14 mouse cellular contexts compared by ENCODE assay signal in the genomic region with DNA sequence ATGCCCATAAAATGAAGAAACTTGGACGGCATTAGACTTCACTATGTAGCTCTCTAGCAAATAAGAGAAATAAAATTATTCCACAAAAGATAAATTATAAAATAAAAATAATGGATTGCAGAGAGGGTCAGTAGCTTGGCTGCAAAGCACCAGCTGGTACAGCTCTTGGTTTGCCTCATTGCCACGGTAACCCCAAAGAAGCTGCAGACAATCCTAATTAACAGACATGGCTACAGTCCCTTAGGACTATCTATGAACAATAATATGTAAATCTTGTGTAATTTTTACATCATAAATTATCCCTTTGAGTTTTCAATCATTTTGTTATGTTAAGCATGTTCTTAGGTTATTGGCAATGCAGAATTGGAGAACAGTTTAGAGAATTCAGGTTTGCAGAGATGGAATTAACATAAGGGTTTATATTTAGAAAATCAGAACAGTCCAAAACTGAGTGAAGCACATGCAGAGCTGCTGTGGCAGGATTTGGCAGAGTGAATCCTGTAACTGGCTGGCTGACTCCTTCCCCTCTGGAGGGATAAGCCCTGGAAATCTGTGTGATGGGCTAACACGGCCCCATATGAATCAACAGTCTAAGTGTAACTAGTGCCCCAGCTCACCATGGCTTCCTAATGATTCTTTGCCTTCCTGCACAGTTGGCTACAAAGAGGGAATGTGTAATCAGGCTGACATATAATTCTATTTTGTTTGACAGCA.
A peak's percentile ranks its signal among the peaks of the same experiment; 100 is the strongest.
DNase-seq lines count a peak whose midpoint lies in the region; ATAC-seq and TF ChIP-seq lines count a peak whose summit lies in the region.
"Had no signal": no experiment of that assay in that cellular context is flagged by ENCODE, and none has a peak within 500 bp of the region (broad histone marks: within the 10 kb centered on the region; RNA-seq: fewer than 3 reads in every experiment).

No protein-coding gene starts in this region.

- H3K36me3 ChIP-seq in forebrain, embryonic 11.5 days (ENCODE audit: control insufficient read depth, insufficient read depth, low read length) = no peaks in the 10 kb centered on the region
- no peaks in the 10 kb centered on the region for H3K36me3 ChIP-seq in forebrain, embryonic 10.5 days (replicated peaks)
- H3K36me3 ChIP-seq in forebrain, postnatal 0 days (ENCODE audit: insufficient read depth) = no peaks in the 10 kb centered on the region
- H3K36me3 ChIP-seq in midbrain, embryonic 16.5 days (ENCODE audit: control insufficient read depth, insufficient read depth, low read length) = no peaks in the 10 kb centered on the region
- H3K36me3 ChIP-seq in intestine, postnatal 0 days (ENCODE audit: control insufficient read depth, insufficient read depth) = no peaks in the 10 kb centered on the region
- H3K36me3 ChIP-seq: heart, embryonic 15.5 days; limb, embryonic 15.5 days had no signal

- no peaks in the 10 kb centered on the region for H3K27me3 ChIP-seq in forebrain, embryonic 11.5 days (ENCODE audit: control insufficient read depth, insufficient read depth, low read length)
- no peaks in the 10 kb centered on the region for H3K27me3 ChIP-seq in forebrain, embryonic 10.5 days (ENCODE audit: poor library complexity, severe bottlenecking)
- no peaks in the 10 kb centered on the region for H3K27me3 ChIP-seq in forebrain, postnatal 0 days (ENCODE audit: insufficient read depth, low read length)
- H3K27me3 ChIP-seq in midbrain, embryonic 16.5 days (ENCODE audit: control insufficient read depth, insufficient read depth, low read depth, low read length) = no peaks in the 10 kb centered on the region
- H3K27me3 ChIP-seq in intestine, postnatal 0 days (replicated peaks; ENCODE audit: control insufficient read depth, insufficient read depth, low read length) = no peaks in the 10 kb centered on the region
- H3K27me3 ChIP-seq: heart, embryonic 15.5 days; limb, embryonic 15.5 days had no signal

- H3K27ac ChIP-seq in forebrain, embryonic 11.5 days (ENCODE audit: low read depth, low read length) = no peak overlapping the region
- H3K27ac ChIP-seq in forebrain, embryonic 10.5 days = no peak overlapping the region
- 0 out of 2 replicates have a peak overlapping the region, but pooled peaks have one; percentile 30 for H3K27ac ChIP-seq in forebrain, postnatal 0 days (ENCODE audit: low read depth, low read length)
- peak overlapping the region; percentile 33; the same call in 1 of the 2 replicates for H3K27ac ChIP-seq in midbrain, embryonic 16.5 days (ENCODE audit: low read length)
- no peak overlapping the region for H3K27ac ChIP-seq in intestine, postnatal 0 days (ENCODE audit: low read depth, low read length)
- H3K27ac ChIP-seq: heart, embryonic 15.5 days; limb, embryonic 15.5 days had no signal

- intact Hi-C loops in left cerebral cortex, postnatal 4 days (cut with DNase I) = no loop called here
- intact Hi-C loops in left cerebral cortex, postnatal 10 days (cut with DNase I) = no loop called here

- peak; percentile 80 for ATAC-seq in forebrain, embryonic 11.5 days (replicated peaks; ENCODE audit: low FRiP score)
- ATAC-seq in forebrain, postnatal 0 days = peak; percentile 64; the same call in 1 of the 2 replicates
- ATAC-seq in midbrain, embryonic 16.5 days = peak; percentile 88
- ATAC-seq in intestine, postnatal 0 days = no peak

- H3K9me3 ChIP-seq in forebrain, embryonic 11.5 days (ENCODE audit: control insufficient read depth, low read length) = no peaks in the 10 kb centered on the region
- H3K9me3 ChIP-seq in forebrain, embryonic 10.5 days = no peaks in the 10 kb centered on the region
- H3K9me3 ChIP-seq in forebrain, postnatal 0 days (ENCODE audit: low read length) = no peaks in the 10 kb centered on the region
- no peaks in the 10 kb centered on the region for H3K9me3 ChIP-seq in midbrain, embryonic 16.5 days (replicated peaks; ENCODE audit: control insufficient read depth, low read length, poor library complexity, severe bottlenecking)
- no peaks in the 10 kb centered on the region for H3K9me3 ChIP-seq in intestine, postnatal 0 days (ENCODE audit: control insufficient read depth)
- H3K9me3 ChIP-seq: heart, embryonic 15.5 days; limb, embryonic 15.5 days had no signal

- no peak overlapping the region for H3K9ac ChIP-seq in forebrain, embryonic 11.5 days (ENCODE audit: low read length)
- H3K9ac ChIP-seq in forebrain, postnatal 0 days = no peak overlapping the region
- no peak overlapping the region for H3K9ac ChIP-seq in midbrain, embryonic 16.5 days (ENCODE audit: low read depth, low read length)
- no peak overlapping the region for H3K9ac ChIP-seq in intestine, postnatal 0 days (ENCODE audit: low read depth, low read length)
- H3K9ac ChIP-seq: heart, embryonic 15.5 days; limb, embryonic 15.5 days; lung, embryonic 14.5 days had no signal

- no peak overlapping the region for H3K4me3 ChIP-seq in forebrain, embryonic 11.5 days (ENCODE audit: low read depth, low read length)
- no peak overlapping the region for H3K4me3 ChIP-seq in forebrain, embryonic 10.5 days
- H3K4me3 ChIP-seq in forebrain, postnatal 0 days (ENCODE audit: low read depth, low read length) = no peak overlapping the region
- no peak overlapping the region for H3K4me3 ChIP-seq in midbrain, embryonic 16.5 days (ENCODE audit: low read depth, low read length)
- H3K4me3 ChIP-seq in intestine, postnatal 0 days (ENCODE audit: low read depth, low read length) = no peak overlapping the region
- H3K4me3 ChIP-seq: heart, embryonic 15.5 days; limb, embryonic 15.5 days had no signal

- no peak overlapping the region for H3K4me2 ChIP-seq in forebrain, embryonic 11.5 days (ENCODE audit: low read depth, low read length, severe bottlenecking)
- no peak overlapping the region for H3K4me2 ChIP-seq in forebrain, postnatal 0 days (ENCODE audit: low read depth)
- no peak overlapping the region for H3K4me2 ChIP-seq in midbrain, embryonic 16.5 days (ENCODE audit: low read length)
- H3K4me2 ChIP-seq in intestine, postnatal 0 days (replicated peaks; ENCODE audit: low read depth) = no peak overlapping the region
- H3K4me2 ChIP-seq: heart, embryonic 15.5 days; limb, embryonic 15.5 days; lung, embryonic 14.5 days had no signal

- 75% methylated on average over 3 of the region's 3 CpGs for WGBS in forebrain, embryonic 11.5 days
- WGBS in forebrain, embryonic 10.5 days = 88% methylated on average over 3 of the region's 3 CpGs
- WGBS in forebrain, postnatal 0 days = 39% methylated on average over 3 of the region's 3 CpGs
- 45% methylated on average over 3 of the region's 3 CpGs for WGBS in midbrain, embryonic 16.5 days
- WGBS in intestine, postnatal 0 days = 75% methylated on average over 3 of the region's 3 CpGs

- DNase-seq in forebrain, embryonic 11.5 days (ENCODE audit: low spot score) = no peak
- no peak for DNase-seq in forebrain, embryonic 10.5 days (ENCODE audit: extremely low spot score, low spot score)
- peak; percentile 55 for DNase-seq in left cerebral cortex, postnatal 4 days
- no peak for DNase-seq in left cerebral cortex, postnatal 10 days (ENCODE audit: extremely low spot score in 1 of 2, low spot score in 2 of 2)
- DNase-seq in forebrain, postnatal 0 days = peak; percentile 50
- DNase-seq in Muller cell, postnatal 12 days (ENCODE audit: inconsistent ontology term) = no peak
- DNase-seq: adrenal gland, postnatal 14 days; kidney, adult 11 months; lung, embryonic 14.5 days; thymus, adult 2 months had no signal

- no peak for TF ChIP-seq CTCF in forebrain, postnatal 0 days (IDR thresholded peaks at IDR 0.05; ENCODE audit: low read depth)
- no peak for TF ChIP-seq CTCF in intestine, postnatal 0 days (IDR thresholded peaks at IDR 0.05; ENCODE audit: low read depth)

- no peaks in the 10 kb centered on the region for H3K4me1 ChIP-seq in forebrain, embryonic 11.5 days (replicated peaks; ENCODE audit: control insufficient read depth, insufficient read depth, low read length)
- H3K4me1 ChIP-seq in forebrain, embryonic 10.5 days = no peaks in the 10 kb centered on the region
- no peaks in the 10 kb centered on the region for H3K4me1 ChIP-seq in forebrain, postnatal 0 days (ENCODE audit: insufficient read depth)
- no peaks in the 10 kb centered on the region for H3K4me1 ChIP-seq in midbrain, embryonic 16.5 days (ENCODE audit: control insufficient read depth, insufficient read depth, low read length)
- no peaks in the 10 kb centered on the region for H3K4me1 ChIP-seq in intestine, postnatal 0 days (replicated peaks; ENCODE audit: control insufficient read depth, insufficient read depth, low read length)
- H3K4me1 ChIP-seq: heart, embryonic 15.5 days; limb, embryonic 15.5 days had no signal

Comparison
In these comparisons a context has a peak if more than half of its experiments do, and no peak if none do; other contexts are left out.
1. DNase-seq: peak in left cerebral cortex, postnatal 4 days (single experiment) and forebrain, postnatal 0 days (single experiment); none in forebrain, embryonic 11.5 days (single experiment), forebrain, embryonic 10.5 days (single experiment), left cerebral cortex, postnatal 10 days (0 of 2) and Muller cell, postnatal 12 days (single experiment).
2. H3K27ac ChIP-seq: peak in forebrain, postnatal 0 days (single experiment) and midbrain, embryonic 16.5 days (single experiment); none in forebrain, embryonic 11.5 days (single experiment), forebrain, embryonic 10.5 days (single experiment) and intestine, postnatal 0 days (single experiment).